Mouse (Mus musculus) MEL (cell line): ENCODE results near the gene Ano5. TPM values are rescaled to one million over a fixed set of nuclear protein-coding genes. Genes with fewer than 3 reads are reported as not detected.

Experiments used
- DNase-seq: peaks from one replicate; pipeline ENCODE4 v3.0.0; 2011; ENCODE audit warnings: low read depth, low spot score
- H3K27ac ChIP-seq: 2 replicates; pipeline ENCODE4 v1.5.1; 2012; ENCODE audit warnings: low read depth, mild to moderate bottlenecking, control low read depth, low read length, moderate library complexity; ENCODE audit not compliant: control insufficient read depth
- H3K27me3 ChIP-seq, 2 experiments: fragments of 150-350 bp in 1 of 2; sonication (generic) in 1 of 2; 2 replicates each; pipeline ENCODE4 v1.6.1; 2012; ENCODE audit warnings: low read length in 2 of 2, mild to moderate bottlenecking in 2 of 2, improper control_type of control experiment in 1 of 2, moderate library complexity in 1 of 2; ENCODE audit not compliant: insufficient read depth in 2 of 2, control insufficient read depth in 1 of 2
- H3K36me3 ChIP-seq, 2 experiments: 2 replicates each; pipeline ENCODE4 v1.6.1; 2012 to 2014; ENCODE audit warnings: low read length in 2 of 2, improper control_type of control experiment in 1 of 2, inconsistent platforms in 1 of 2, mild to moderate bottlenecking in 1 of 2; ENCODE audit not compliant: insufficient read depth in 2 of 2, control insufficient read depth in 1 of 2
- H3K4me1 ChIP-seq, 2 experiments: fragments of 150-350 bp in 1 of 2; sonication (generic) in 1 of 2; 2 replicates each; pipeline ENCODE4 v1.6.1; 2012; ENCODE audit warnings: low read length in 2 of 2, improper control_type of control experiment in 1 of 2, mild to moderate bottlenecking in 1 of 2; ENCODE audit not compliant: insufficient read depth in 2 of 2, control insufficient read depth in 1 of 2
- H3K4me3 ChIP-seq, 2 experiments: fragments of 150-350 bp in 1 of 2; sonication (generic) in 1 of 2; 2 replicates each; pipeline ENCODE4 v1.5.1; 2012; ENCODE audit warnings: low read depth in 2 of 2, low read length in 2 of 2, mild to moderate bottlenecking in 2 of 2, moderate library complexity in 2 of 2, control low read depth in 1 of 2, improper control_type of control experiment in 1 of 2; ENCODE audit not compliant: control insufficient read depth in 1 of 2, insufficient read depth in 1 of 2
- H3K79me2 ChIP-seq: 2 replicates; pipeline ENCODE4 v1.6.1; 2012; ENCODE audit warnings: mild to moderate bottlenecking, low read length, moderate library complexity; ENCODE audit not compliant: control insufficient read depth, poor library complexity, insufficient read depth
- H3K9ac ChIP-seq: 2 replicates; pipeline ENCODE4 v1.6.1; 2012; ENCODE audit warnings: low read depth, mild to moderate bottlenecking, control low read depth, low read length, moderate library complexity; ENCODE audit not compliant: control insufficient read depth, poor library complexity, severe bottlenecking
- H3K9me3 ChIP-seq: fragments of 150-350 bp; sonication (generic); replicated peaks from 2 replicates; pipeline ENCODE4 v1.6.1; 2012; ENCODE audit warnings: mild to moderate bottlenecking, low read length, improper control_type of control experiment, moderate library complexity; ENCODE audit not compliant: insufficient read depth
- CHD2 ChIP-seq: IDR thresholded peaks from 2 replicates; pipeline ENCODE4 v1.6.1; 2011; ENCODE audit warnings: low read length, improper control_type of control experiment
- CTCF ChIP-seq, 3 experiments: IDR thresholded peaks in 2 of 3; conservative IDR thresholded peaks in 1 of 3; 2 replicates each; pipeline ENCODE4 v1.5.1; 2011 to 2012; ENCODE audit warnings: low read length in 3 of 3, low read depth in 2 of 3, mild to moderate bottlenecking in 2 of 3, improper control_type of control experiment in 1 of 3, inconsistent platforms in 1 of 3, mixed read lengths in 1 of 3, moderate library complexity in 1 of 3; ENCODE audit not compliant: control insufficient read depth in 1 of 3, insufficient read depth in 1 of 3, poor library complexity in 1 of 3, severe bottlenecking in 1 of 3
- E2F4 ChIP-seq: IDR thresholded peaks from 2 replicates; pipeline ENCODE4 v1.6.1; 2011; ENCODE audit warnings: low read depth, low read length, improper control_type of control experiment, borderline replicate concordance
- EP300 ChIP-seq, 2 experiments: IDR thresholded peaks; 2 replicates each; pipeline ENCODE4 v1.6.1; 2011; ENCODE audit warnings: improper control_type of control experiment in 2 of 2, low read length in 2 of 2, low read depth in 1 of 2, mild to moderate bottlenecking in 1 of 2
- GABPA ChIP-seq: IDR thresholded peaks from 2 replicates; pipeline ENCODE4 v1.6.1; 2012; ENCODE audit warnings: low read depth, mild to moderate bottlenecking, inconsistent platforms, low read length, improper control_type of control experiment, moderate library complexity
- GATA1 ChIP-seq: IDR thresholded peaks from 2 replicates; pipeline ENCODE4 v1.6.1; 2011; ENCODE audit warnings: low read depth, low read length, improper control_type of control experiment
- HCFC1 ChIP-seq: IDR thresholded peaks from 2 replicates; pipeline ENCODE4 v1.6.1; 2012; ENCODE audit warnings: low read depth, mild to moderate bottlenecking, inconsistent platforms, low read length, improper control_type of control experiment, moderate library complexity
- JUND ChIP-seq: IDR thresholded peaks from 2 replicates; pipeline ENCODE4 v1.6.1; 2011; ENCODE audit warnings: low read depth, mild to moderate bottlenecking, improper control_type of control experiment, low read length
- MAZ ChIP-seq: IDR thresholded peaks from 2 replicates; pipeline ENCODE4 v1.6.1; 2012; ENCODE audit warnings: low read depth, mild to moderate bottlenecking, inconsistent platforms, low read length, improper control_type of control experiment
- MEF2A ChIP-seq: IDR thresholded peaks from 2 replicates; pipeline ENCODE4 v1.6.1; 2014; ENCODE audit warnings: low read depth, mild to moderate bottlenecking, inconsistent platforms, low read length, improper control_type of control experiment; ENCODE audit not compliant: poor library complexity, insufficient replicate concordance, severe bottlenecking; ENCODE audit errors: extremely low read depth
- NELFE ChIP-seq: IDR thresholded peaks from 2 replicates; pipeline ENCODE4 v1.6.1; 2011; ENCODE audit warnings: low read depth, low read length, improper control_type of control experiment
- NRF1 ChIP-seq: IDR thresholded peaks from 2 replicates; pipeline ENCODE4 v1.6.1; 2014; ENCODE audit warnings: low read depth, mild to moderate bottlenecking, inconsistent platforms, low read length, improper control_type of control experiment, moderate library complexity; ENCODE audit not compliant: poor library complexity, insufficient read depth, severe bottlenecking
- POLR2A ChIP-seq, 2 experiments: IDR thresholded peaks; 2 replicates each; pipeline ENCODE4 v1.6.1; 2011 to 2012; ENCODE audit warnings: low read length in 2 of 2, mild to moderate bottlenecking in 2 of 2, control low read depth in 1 of 2, improper control_type of control experiment in 1 of 2, low read depth in 1 of 2, moderate library complexity in 1 of 2; ENCODE audit not compliant: control insufficient read depth in 1 of 2, insufficient read depth in 1 of 2, poor library complexity in 1 of 2
- POLR2AphosphoS2 ChIP-seq: IDR thresholded peaks from 2 replicates; pipeline ENCODE4 v1.6.1; 2011; ENCODE audit warnings: low read length, improper control_type of control experiment
- POLR2AphosphoS5 ChIP-seq: IDR thresholded peaks from 2 replicates; pipeline ENCODE4 v1.6.1; 2012; ENCODE audit warnings: low read depth, borderline replicate concordance, mild to moderate bottlenecking, inconsistent platforms, low read length, moderate library complexity, mixed read lengths
- RAD21 ChIP-seq: IDR thresholded peaks from 2 replicates; pipeline ENCODE4 v1.6.1; 2011; ENCODE audit warnings: mild to moderate bottlenecking, low read depth, low read length, improper control_type of control experiment
- RCOR1 ChIP-seq: IDR thresholded peaks from 2 replicates; pipeline ENCODE4 v1.6.1; 2012; ENCODE audit warnings: low read depth, mild to moderate bottlenecking, inconsistent platforms, low read length, improper control_type of control experiment
- SMC3 ChIP-seq: IDR thresholded peaks from 2 replicates; pipeline ENCODE4 v1.6.1; 2011; ENCODE audit warnings: low read depth, low read length, improper control_type of control experiment
- TAL1 ChIP-seq: IDR thresholded peaks from 2 replicates; pipeline ENCODE4 v1.6.1; 2012; ENCODE audit warnings: mild to moderate bottlenecking, inconsistent platforms, low read length, moderate library complexity, mixed read lengths
- TBP ChIP-seq: IDR thresholded peaks from 2 replicates; pipeline ENCODE4 v1.8.0; 2011; ENCODE audit warnings: low read depth, low read length, improper control_type of control experiment
- TCF12 ChIP-seq: IDR thresholded peaks from 2 replicates; pipeline ENCODE4 v1.6.1; 2014; ENCODE audit warnings: low read depth, mild to moderate bottlenecking, inconsistent platforms, low read length, improper control_type of control experiment, moderate library complexity
- ZC3H11A ChIP-seq: IDR thresholded peaks from 2 replicates; pipeline ENCODE4 v1.6.1; 2012; ENCODE audit warnings: low read depth, mild to moderate bottlenecking, inconsistent platforms, low read length, improper control_type of control experiment
- ZKSCAN1 ChIP-seq: IDR thresholded peaks from 2 replicates; pipeline ENCODE4 v1.6.1; 2012; ENCODE audit warnings: low read depth, mild to moderate bottlenecking, inconsistent platforms, low read length, improper control_type of control experiment, moderate library complexity
- ZMIZ1 ChIP-seq: IDR thresholded peaks from 2 replicates; pipeline ENCODE4 v1.6.1; 2012; ENCODE audit warnings: low read depth, mild to moderate bottlenecking, inconsistent platforms, low read length, improper control_type of control experiment, moderate library complexity
- ZNF384 ChIP-seq: IDR thresholded peaks from 2 replicates; pipeline ENCODE4 v1.6.1; 2012; ENCODE audit warnings: low read depth, mild to moderate bottlenecking, inconsistent platforms, low read length, improper control_type of control experiment
- polyA plus RNA-seq, 2 experiments: library from polyadenylated mRNA; stranded (reverse) in 1 of 2; unstranded in 1 of 2; fragments of >175 nt in 1 of 2; fragments of >200 nt in 1 of 2; gene quantifications; 2 replicates each; pipeline versions ENCODE4 v1.2.1 to v1.2.4; 2012; ENCODE audit warnings: low replicate concordance in 2 of 2, low read depth in 1 of 2; ENCODE audit not compliant: insufficient read length in 2 of 2, insufficient read depth in 1 of 2, missing spikeins in 1 of 2
- total RNA-seq: library from RNA; depleted of rRNA; stranded (reverse); fragments of 300-350 nt; gene quantifications from 2 replicates; pipeline ENCODE4 v1.2.3, GENCODE M21; 2012

Gene Ano5
- total and polyA plus RNA-seq, 3 experiments: not detected

DNA sequence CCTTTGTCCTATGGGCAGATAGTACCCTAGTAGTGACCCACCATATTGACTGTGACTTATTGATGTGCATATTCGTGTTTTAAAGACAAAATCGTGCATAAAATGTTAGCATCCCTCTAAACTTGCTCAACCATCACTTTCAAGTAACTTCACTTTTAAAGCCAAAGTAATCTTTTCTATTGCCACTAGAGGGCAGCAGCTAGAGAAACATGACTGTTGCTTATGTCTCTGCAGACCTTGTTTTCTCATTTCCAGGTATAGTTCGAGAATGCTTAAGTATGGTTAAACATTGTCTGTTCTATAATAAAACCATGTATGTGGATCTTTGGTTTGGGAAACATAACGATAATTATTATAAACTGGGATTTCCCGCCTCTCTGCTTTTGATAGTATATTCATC, 103.6 kb downstream of the Ano5 start:
- peak; percentile 48 for DNase-seq
- TF ChIP-seq CTCF (IDR thresholded peaks at IDR 0.05 in 2 of 3, conservative IDR thresholded peaks at IDR 0.05 in 1 of 3; ENCODE audit: control insufficient read depth in 1 of 3, insufficient read depth in 1 of 3, low read depth in 2 of 3, low read length in 3 of 3, poor library complexity in 1 of 3, severe bottlenecking in 1 of 3): peak; percentile 22 to 69 (median 48); a peak in 4 of 6 replicates
- peak; percentile 52 for TF ChIP-seq RAD21
- no peak for TF ChIP-seq ZKSCAN1
- no peak for TF ChIP-seq POLR2AphosphoS5
- TF ChIP-seq EP300 (IDR thresholded peaks at IDR 0.05; ENCODE audit: low read depth in 1 of 2, low read length in 2 of 2): no peak
- TF ChIP-seq ZC3H11A: peak; percentile 22
- TF ChIP-seq MAZ: no peak
- TF ChIP-seq ZMIZ1: no peak
- peak; percentile 75 for TF ChIP-seq SMC3
- no peaks in the 10 kb centered on the region for H3K27me3 ChIP-seq
- H3K4me1 ChIP-seq: no peaks in the 10 kb centered on the region
- no peaks in the 10 kb centered on the region for H3K9me3 ChIP-seq
- no peaks in the 10 kb centered on the region for H3K79me2 ChIP-seq
- H3K9ac ChIP-seq: no peak overlapping the region
- H3K27ac ChIP-seq: no peak overlapping the region
- no peak overlapping the region for H3K4me3 ChIP-seq
- no peaks in the 10 kb centered on the region for H3K36me3 ChIP-seq

DNA sequence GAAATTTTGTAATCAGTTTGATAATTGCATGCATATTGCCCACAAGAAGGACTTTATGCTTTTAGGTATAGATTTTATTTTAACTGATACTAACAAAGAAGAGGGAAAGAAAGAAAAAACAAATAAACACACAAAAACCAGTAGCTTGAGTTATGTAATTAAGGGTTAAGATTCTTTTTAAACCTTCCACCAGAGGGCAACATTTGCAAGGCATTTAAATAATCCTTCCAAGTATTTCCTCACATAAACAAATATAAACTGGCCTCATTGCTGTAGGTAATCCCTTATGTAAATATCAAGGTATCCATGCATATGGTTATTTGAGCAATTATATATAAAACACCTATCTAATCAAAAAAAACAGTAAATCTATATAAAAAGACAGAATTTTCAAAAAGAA, 107.1 kb downstream of the Ano5 start:
- no peaks in the 10 kb centered on the region for H3K9me3 ChIP-seq
- H3K4me3 ChIP-seq: no peak overlapping the region
- H3K36me3 ChIP-seq: no peaks in the 10 kb centered on the region
- no peaks in the 10 kb centered on the region for H3K4me1 ChIP-seq
- TF ChIP-seq TCF12 (no peak), ZC3H11A (peak; percentile 67), RAD21 (peak; percentile 83), CHD2 (no peak), TBP (no peak), CTCF (IDR thresholded peaks at IDR 0.05 in 2 of 3, conservative IDR thresholded peaks at IDR 0.05 in 1 of 3; ENCODE audit: control insufficient read depth in 1 of 3, insufficient read depth in 1 of 3, low read depth in 2 of 3, low read length in 3 of 3, poor library complexity in 1 of 3, severe bottlenecking in 1 of 3) (peak in 2 of 3 experiments; percentile 10 to 63; a peak in 2 of 6 replicates), SMC3 (peak; percentile 75)
- TF ChIP-seq, all 39 proteins: peak for 4
- Histone ChIP-seq H3K79me2 (no peaks in the 10 kb centered on the region), H3K27me3 (no peaks in the 10 kb centered on the region), H3K27ac (no peak overlapping the region), H3K9ac (no peak overlapping the region)
- peak; percentile 54 for DNase-seq

DNA sequence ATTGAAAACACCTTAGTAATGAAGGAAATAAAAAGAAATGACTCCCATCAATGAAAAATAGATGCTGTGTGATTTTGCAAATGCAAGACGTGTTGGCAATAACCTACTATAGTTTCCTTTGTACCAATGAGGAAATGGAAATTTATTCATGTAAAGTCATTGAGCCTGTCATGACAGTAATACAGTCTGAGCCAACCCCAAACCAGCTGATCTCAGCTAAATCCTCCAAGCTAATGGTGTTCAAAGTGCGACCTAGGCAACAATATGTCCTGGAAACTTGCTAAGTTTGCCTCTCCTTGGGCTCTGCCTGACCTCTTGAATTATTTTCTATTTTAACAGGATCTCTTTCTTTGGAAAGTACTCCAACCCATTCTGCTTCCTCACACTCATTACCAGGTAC, 107.6 kb downstream of the Ano5 start:
- Histone ChIP-seq H3K36me3 (no peaks in the 10 kb centered on the region), H3K9ac (no peak overlapping the region), H3K4me1 (no peaks in the 10 kb centered on the region), H3K79me2 (no peaks in the 10 kb centered on the region), H3K4me3 (no peak overlapping the region), H3K9me3 (no peaks in the 10 kb centered on the region), H3K27ac (no peak overlapping the region), H3K27me3 (no peaks in the 10 kb centered on the region)
- TF ChIP-seq ZNF384 (no peak), ZKSCAN1 (no peak), HCFC1 (no peak), GABPA (no peak), NRF1 (no peak), RCOR1 (no peak), JUND (no peak), E2F4 (no peak), ZMIZ1 (no peak), MEF2A (no peak), NELFE (no peak), POLR2A (IDR thresholded peaks at IDR 0.05; ENCODE audit: control insufficient read depth in 1 of 2, insufficient read depth in 1 of 2, low read depth in 1 of 2, low read length in 2 of 2, poor library complexity in 1 of 2) (no peak), TBP (no peak), GATA1 (no peak), POLR2AphosphoS5 (no peak), MAZ (no peak), POLR2AphosphoS2 (no peak), TAL1 (no peak)
- DNase-seq: no peak
